Mouse (Mus musculus): ENCODE data around the gene Gm47996.

The Gm47996 gene

GRCm38 (mm10) chr1:151250529-151251193 is 40.7 kb downstream of the Gm47996 start:
- no peak for DNase-seq

DNA sequence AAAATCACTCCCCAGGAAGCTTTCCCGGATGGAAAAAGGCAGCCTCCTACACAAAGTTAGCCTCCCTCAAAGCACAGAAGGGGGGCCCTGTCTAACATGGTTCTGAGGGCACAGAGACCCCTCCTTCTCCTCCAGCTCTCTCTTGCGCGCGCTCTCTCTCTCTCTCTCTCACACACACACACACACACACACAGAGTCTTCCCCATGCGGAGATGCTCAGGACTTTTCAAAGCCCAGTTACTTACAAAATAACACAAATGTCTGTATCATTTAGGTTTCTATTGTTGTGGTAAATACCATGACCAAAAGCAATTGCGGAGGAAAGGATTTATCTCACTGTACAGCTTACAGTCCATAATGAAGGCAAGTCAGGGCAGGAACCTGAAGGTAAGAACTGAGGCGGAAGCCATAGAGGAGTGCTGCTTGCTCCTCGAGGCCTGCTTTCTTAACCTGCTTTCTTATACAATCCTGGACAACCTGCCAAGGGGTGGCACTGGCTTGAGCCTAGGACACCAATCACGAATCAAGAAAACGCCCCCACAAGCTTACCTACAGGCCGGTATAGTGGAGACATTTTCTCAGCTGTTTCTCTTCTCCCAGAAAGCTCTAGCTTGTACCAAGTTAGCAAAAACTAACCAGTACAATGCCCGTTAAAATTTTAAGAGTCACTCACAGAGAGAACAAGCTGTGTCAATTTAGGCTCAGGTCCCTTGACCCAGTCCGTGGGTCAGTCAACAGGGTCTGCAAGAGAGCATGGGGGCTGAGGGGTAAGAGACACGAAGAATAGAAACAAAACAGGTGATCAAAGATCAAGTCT is 41.5 kb downstream of the Gm47996 start:
- no peak for DNase-seq

DNA sequence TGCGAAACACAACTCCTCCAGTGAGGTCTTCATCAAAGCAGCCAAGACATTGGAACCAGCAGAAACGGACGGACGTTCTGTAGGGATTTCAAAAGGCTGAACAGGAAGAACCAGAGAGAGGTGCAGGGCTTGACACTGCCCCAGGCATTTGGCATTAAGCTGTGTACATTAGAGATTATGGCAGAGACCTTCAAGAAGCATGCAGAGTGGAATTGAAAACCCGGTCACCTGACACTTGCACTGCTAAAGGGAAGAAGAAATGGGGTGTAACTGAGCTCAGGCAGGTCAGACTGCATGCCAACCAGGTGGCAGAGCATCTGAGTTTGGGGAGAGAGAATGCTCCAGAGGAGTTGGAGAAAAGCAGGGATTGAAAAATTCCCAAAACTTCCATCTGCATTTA is 45.5 kb downstream of the Gm47996 start:
- no peak for DNase-seq

DNA sequence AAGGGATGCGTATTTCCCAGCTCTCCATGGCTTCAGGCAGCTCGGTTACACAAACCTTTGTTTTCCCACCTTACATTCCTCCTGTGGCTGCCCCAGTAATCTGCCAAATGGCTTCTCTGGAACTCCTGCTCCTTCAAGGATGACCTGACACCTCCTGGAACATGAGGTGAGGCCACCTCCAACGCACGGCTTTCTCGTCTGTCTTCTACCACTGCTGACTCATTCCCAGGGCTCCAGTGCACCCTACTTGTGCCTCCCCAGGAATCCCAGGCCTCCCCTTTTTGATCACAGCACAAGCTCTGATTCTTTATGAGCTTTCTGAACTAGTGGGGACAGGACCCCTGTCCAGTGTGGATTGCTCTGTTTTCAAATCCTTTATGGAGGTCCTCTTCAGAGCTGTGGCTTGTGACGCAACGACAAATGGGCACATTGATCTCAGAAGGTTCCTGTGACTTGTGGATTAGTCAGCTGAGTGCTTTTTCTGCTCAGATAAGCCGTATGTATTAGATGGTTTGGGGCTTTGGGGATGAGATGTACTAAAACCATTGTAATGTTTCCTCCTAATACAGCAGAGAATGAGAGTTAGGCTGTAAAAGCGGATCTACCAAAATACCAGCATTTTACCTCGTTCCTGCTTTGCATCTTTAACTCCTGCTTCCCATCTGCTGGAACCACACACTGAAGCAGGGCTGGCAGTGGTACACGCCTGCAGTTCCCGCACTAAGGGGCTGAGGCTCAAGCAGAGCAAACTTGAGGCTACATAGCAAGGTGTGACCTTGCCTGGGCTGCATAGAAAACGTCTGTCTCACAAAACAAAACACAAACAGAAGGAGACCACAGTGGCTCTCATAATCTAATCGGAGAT is 48.4 kb downstream of the Gm47996 start:
- DNase-seq, result no peak

GRCm38 (mm10) chr1:151259061-151259460 is 49.1 kb downstream of the Gm47996 start:
- DNase-seq, result no peak

Data from cerebellum, adult 9-11 months (tissue).